Mouse (Mus musculus) monocyte, adult 2 months (primary cell): ENCODE measurements around the gene Hsdl2.
"Not testable (repeated sequence)": the region's sequence is repeated elsewhere in the genome, so short reads cannot be mapped to it uniquely, and the experiment has no call there.

Experiments
- DNase-seq, 2 experiments: peaks; one replicate each; pipeline ENCODE4 v3.0.0; 2022; ENCODE audit warnings: low spot score in 2 of 2, low read depth in 1 of 2

Gene Hsdl2

GRCm38 (mm10) chr4:59581314-59582185, at the start of gene Hsdl2:
Hsdl2 (plus strand) TSS chr4:59581563.
- DNase-seq = peak; percentile 92 to 94

- no peak for DNase-seq
These were observed 48.1 kb upstream of the Hsdl2 start for GRCm38 (mm10) chr4:59533268-59533667.

GRCm38 (mm10) chr4:59535624-59536023, 45.7 kb upstream of the Hsdl2 start:
- DNase-seq = no peak

GRCm38 (mm10) chr4:59536281-59536680, 45.1 kb upstream of the Hsdl2 start:
- no peak for DNase-seq

GRCm38 (mm10) chr4:59543006-59543405, 38.4 kb upstream of the Hsdl2 start:
- no peak for DNase-seq

- no peak for DNase-seq
These were observed 36.7 kb upstream of the Hsdl2 start for GRCm38 (mm10) chr4:59544654-59545053.

- no peak for DNase-seq
These were observed 34.9 kb upstream of the Hsdl2 start for GRCm38 (mm10) chr4:59546285-59547071.

- DNase-seq = no peak
These were observed 34.0 kb upstream of the Hsdl2 start for GRCm38 (mm10) chr4:59547136-59547889.

GRCm38 (mm10) chr4:59548011-59548559, 33.3 kb upstream of the Hsdl2 start:
- DNase-seq = no peak

GRCm38 (mm10) chr4:59548560-59549174, 32.7 kb upstream of the Hsdl2 start:
- DNase-seq = peak; percentile 41 to 65

GRCm38 (mm10) chr4:59549175-59549976, 32.0 kb upstream of the Hsdl2 start, which contains the start of gene Ptbp3:
Ptbp3 (minus strand) TSS chr4:59549364.
- DNase-seq = peak; percentile 62 to 82

- no peak for DNase-seq
These were observed 31.3 kb upstream of the Hsdl2 start for GRCm38 (mm10) chr4:59549977-59550560.

- DNase-seq = no peak
These were observed 29.5 kb upstream of the Hsdl2 start for GRCm38 (mm10) chr4:59551901-59552300.

GRCm38 (mm10) chr4:59552835-59553234, 28.5 kb upstream of the Hsdl2 start:
- no peak for DNase-seq

- DNase-seq = no peak
These were observed 27.8 kb upstream of the Hsdl2 start for GRCm38 (mm10) chr4:59553576-59553975.

GRCm38 (mm10) chr4:59555177-59555576, 26.2 kb upstream of the Hsdl2 start:
- DNase-seq = no peak

- DNase-seq = not testable (repeated sequence)
These were observed 24.0 kb upstream of the Hsdl2 start for GRCm38 (mm10) chr4:59557343-59557742.

GRCm38 (mm10) chr4:59558096-59558720, 23.2 kb upstream of the Hsdl2 start:
- DNase-seq = no peak

- DNase-seq = no peak
These were observed 21.2 kb upstream of the Hsdl2 start for GRCm38 (mm10) chr4:59560141-59560540.
